In genomic region chr14:102883344-102884122, GRCm38 (mm10) we compare ENCODE assay signal across 8 mouse cellular contexts.
DNase-seq lines count a peak whose midpoint lies in the region; ATAC-seq lines count a peak whose summit lies in the region.

No protein-coding gene starts in this region.

- H3K9me3 ChIP-seq in limb, embryonic 15.5 days: no peaks in the 10 kb centered on the region

- ATAC-seq in limb, embryonic 15.5 days (ENCODE audit: insufficient number of reproducible peaks, low FRiP score, low TSS enrichment, low read depth): no peak

- peak overlapping the region; percentile 92 for H3K27ac ChIP-seq in brown adipose tissue, adult 24 weeks (replicated peaks; ENCODE audit: low read depth, low read length)
- peak overlapping the region; percentile 11; the same call in 1 of the 2 replicates for H3K27ac ChIP-seq in limb, embryonic 15.5 days

- peak; percentile 59 for DNase-seq in layer of hippocampus, adult 9-11 months
- no peak for DNase-seq in layer of hippocampus, adult 8-10 months (ENCODE audit: low spot score in 2 of 2)
- DNase-seq in heart, postnatal 10 days: peak; percentile 58 to 71
- peak; percentile 15 for DNase-seq in thymus, postnatal 4 days
- no peak for DNase-seq in cerebellum, adult 11-12 months
- no peak for DNase-seq in left cerebral cortex, adult 11 months (ENCODE audit: low spot score)

- no peaks in the 10 kb centered on the region for H3K36me3 ChIP-seq in limb, embryonic 15.5 days

- 84% methylated on average over 15 of the region's 15 CpGs for WGBS in limb, embryonic 15.5 days

- intact Hi-C loops in heart, postnatal 10 days (cut with DNase I): loop anchor here (2.0 to 5.0 kb wide), 2 partner anchors 76 to 97 kb away; no protein-coding TSS in a partner anchor

- H3K4me1 ChIP-seq in brown adipose tissue, adult 24 weeks (ENCODE audit: control insufficient read depth, insufficient read depth, insufficient read length, low read length): peaks cover 6% of the 10 kb centered on the region; the same call in 1 of the 2 replicates
- peaks cover 14% of the 10 kb centered on the region; the same call in 1 of the 2 replicates for H3K4me1 ChIP-seq in limb, embryonic 15.5 days

- H3K27me3 ChIP-seq in limb, embryonic 15.5 days: no peaks in the 10 kb centered on the region

- H3K4me3 ChIP-seq in brown adipose tissue, adult 24 weeks (ENCODE audit: insufficient read depth, low read depth, low read length): no peak overlapping the region
- no peak overlapping the region for H3K4me3 ChIP-seq in limb, embryonic 15.5 days

- H3K9ac ChIP-seq in limb, embryonic 15.5 days: no peak overlapping the region

- no peak overlapping the region for H3K4me2 ChIP-seq in limb, embryonic 15.5 days

Comparison
In these comparisons a context has a peak if more than half of its experiments do, and no peak if none do; other contexts are left out.
1. DNase-seq: peak in layer of hippocampus, adult 9-11 months (single experiment), heart, postnatal 10 days (2 of 2) and thymus, postnatal 4 days (single experiment); none in layer of hippocampus, adult 8-10 months (0 of 2), cerebellum, adult 11-12 months (single experiment) and left cerebral cortex, adult 11 months (single experiment).